Mouse (Mus musculus): ENCODE results near the gene Slc16a3. TPM values are rescaled to one million over a fixed set of nuclear protein-coding genes. Genes with fewer than 3 reads are reported as not detected.

Slc16a3 gene
- polyA plus RNA-seq (2012; rRNA removed) (69.5 and 111 TPM in 2 replicates), polyA plus RNA-seq (2014; fragmentation: Nextera tagmentation; extraction: Ambion mirVana) (36.3 and 36.4 TPM in 2 replicates)

DNA sequence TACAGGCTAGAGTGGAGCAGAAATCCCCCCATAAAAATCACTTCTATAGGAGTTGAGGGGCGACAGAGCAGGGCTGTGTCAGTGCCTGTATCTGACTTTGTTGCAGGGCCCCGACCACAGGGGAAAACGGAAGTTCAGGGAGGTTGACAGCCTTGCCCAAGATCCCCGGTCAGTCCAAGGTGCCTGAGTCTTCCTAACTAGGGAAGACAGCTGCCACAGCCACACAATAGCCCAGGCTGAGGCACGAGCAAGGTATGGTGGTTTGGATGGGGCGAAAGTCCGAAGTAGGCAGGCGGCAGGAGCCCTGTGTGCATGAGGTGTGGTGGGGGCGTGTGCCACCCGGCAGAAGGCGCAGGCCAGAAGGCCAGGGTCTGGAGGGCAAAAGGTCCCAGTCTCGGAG, at the start of gene Slc16a3:
Gene Slc16a3 (plus strand): TSS at position 153 of the 400 bp plus-strand sequence.
- Histone ChIP-seq H3K9me3 (ENCODE audit: control insufficient read depth, low read length) (no peaks in the 10 kb centered on the region), H3K27me3 (ENCODE audit: control insufficient read depth, insufficient read depth, low read length) (no peaks in the 10 kb centered on the region), H3K4me1 (ENCODE audit: control insufficient read depth, insufficient read depth, low read length) (peaks cover 26% of the 10 kb centered on the region), H3K9ac (ENCODE audit: low read depth, low read length, severe bottlenecking) (peak within 1 kb of the TSS; percentile 57), H3K36me3 (ENCODE audit: control insufficient read depth, insufficient read depth, low read length) (peaks cover 5% of the 10 kb centered on the region; the same call in 1 of the 2 replicates), H3K4me2 (replicated peaks; ENCODE audit: low read depth, low read length, severe bottlenecking) (peak within 1 kb of the TSS; percentile 83), H3K27ac (replicated peaks; ENCODE audit: low read depth, low read length) (peak within 1 kb of the TSS; percentile 65), H3K4me3 (replicated peaks; ENCODE audit: low read length) (peak within 1 kb of the TSS; percentile 56)
- no peak for TF ChIP-seq POLR2A (IDR thresholded peaks at IDR 0.05; ENCODE audit: borderline replicate concordance, extremely low read depth, insufficient read depth, insufficient read length)
- 21% methylated on average over 12 of the region's 12 CpGs for WGBS
- no peak for DNase-seq (ENCODE audit: low spot score)
- no peak for ATAC-seq (ENCODE audit: low FRiP score, low read depth)

DNA sequence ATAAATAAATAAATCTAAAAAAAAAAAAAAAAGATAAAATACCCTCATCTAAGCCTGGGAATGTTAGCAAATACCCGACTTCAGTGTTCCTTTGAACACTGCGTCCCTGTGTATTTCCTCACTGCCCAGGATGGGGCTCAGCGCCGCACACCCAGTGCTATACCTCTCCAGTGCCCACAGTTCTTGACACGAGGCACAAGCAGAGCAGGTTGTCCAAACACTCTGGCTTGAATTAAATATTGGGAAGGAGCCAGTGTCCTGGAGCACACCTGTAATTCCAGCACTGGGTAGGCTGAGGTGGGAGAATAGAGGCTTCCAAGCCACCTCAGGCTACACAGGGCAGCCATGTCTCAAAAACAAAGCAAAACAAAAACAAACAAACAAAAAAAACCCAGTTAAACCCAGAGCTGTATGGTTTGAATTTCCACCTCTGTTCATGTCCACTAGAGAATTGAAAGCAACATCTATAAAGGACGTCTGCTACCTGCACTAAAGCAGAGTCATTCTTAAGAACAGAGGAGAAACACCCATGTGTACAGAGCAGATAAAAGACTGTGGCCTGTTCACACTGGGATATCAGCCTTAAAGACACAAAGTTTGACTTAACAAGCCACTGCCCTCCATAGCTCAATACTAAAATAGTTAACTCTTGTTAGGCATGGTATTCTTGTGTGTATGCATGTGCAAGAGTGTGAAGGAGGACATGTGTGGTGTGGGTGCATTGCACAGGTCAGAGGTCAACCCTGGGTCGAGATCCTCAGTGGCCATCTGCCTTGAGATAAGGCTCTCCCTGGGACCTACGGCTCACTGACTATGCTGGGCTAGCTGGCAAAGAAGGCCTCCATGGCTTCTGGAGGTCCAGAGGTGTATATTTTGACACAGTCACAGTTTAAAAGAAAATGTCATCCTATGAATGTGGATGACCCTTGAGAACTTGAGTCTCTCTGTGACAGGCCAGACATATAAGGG, 47.7 kb upstream of the Slc16a3 start:
- H3K4me1 ChIP-seq (ENCODE audit: control insufficient read depth, insufficient read depth, low read length): no peaks in the 10 kb centered on the region
- no peak overlapping the region for H3K4me3 ChIP-seq (replicated peaks; ENCODE audit: low read length)
- ATAC-seq (ENCODE audit: low FRiP score, low read depth) (no peak), DNase-seq (ENCODE audit: low spot score) (no peak)
- peaks cover 27% of the 10 kb centered on the region for H3K36me3 ChIP-seq (ENCODE audit: control insufficient read depth, insufficient read depth, low read length)
- no peaks in the 10 kb centered on the region for H3K27me3 ChIP-seq (ENCODE audit: control insufficient read depth, insufficient read depth, low read length)
- 80% methylated on average over 8 of the region's 8 CpGs for WGBS
- no peak for TF ChIP-seq POLR2A (IDR thresholded peaks at IDR 0.05; ENCODE audit: borderline replicate concordance, extremely low read depth, insufficient read depth, insufficient read length)
- H3K9ac ChIP-seq (ENCODE audit: low read depth, low read length, severe bottlenecking): no peak overlapping the region
- no peak overlapping the region for H3K27ac ChIP-seq (replicated peaks; ENCODE audit: low read depth, low read length)
- no peak overlapping the region for H3K4me2 ChIP-seq (replicated peaks; ENCODE audit: low read depth, low read length, severe bottlenecking)
- no peaks in the 10 kb centered on the region for H3K9me3 ChIP-seq (ENCODE audit: control insufficient read depth, low read length)

DNA sequence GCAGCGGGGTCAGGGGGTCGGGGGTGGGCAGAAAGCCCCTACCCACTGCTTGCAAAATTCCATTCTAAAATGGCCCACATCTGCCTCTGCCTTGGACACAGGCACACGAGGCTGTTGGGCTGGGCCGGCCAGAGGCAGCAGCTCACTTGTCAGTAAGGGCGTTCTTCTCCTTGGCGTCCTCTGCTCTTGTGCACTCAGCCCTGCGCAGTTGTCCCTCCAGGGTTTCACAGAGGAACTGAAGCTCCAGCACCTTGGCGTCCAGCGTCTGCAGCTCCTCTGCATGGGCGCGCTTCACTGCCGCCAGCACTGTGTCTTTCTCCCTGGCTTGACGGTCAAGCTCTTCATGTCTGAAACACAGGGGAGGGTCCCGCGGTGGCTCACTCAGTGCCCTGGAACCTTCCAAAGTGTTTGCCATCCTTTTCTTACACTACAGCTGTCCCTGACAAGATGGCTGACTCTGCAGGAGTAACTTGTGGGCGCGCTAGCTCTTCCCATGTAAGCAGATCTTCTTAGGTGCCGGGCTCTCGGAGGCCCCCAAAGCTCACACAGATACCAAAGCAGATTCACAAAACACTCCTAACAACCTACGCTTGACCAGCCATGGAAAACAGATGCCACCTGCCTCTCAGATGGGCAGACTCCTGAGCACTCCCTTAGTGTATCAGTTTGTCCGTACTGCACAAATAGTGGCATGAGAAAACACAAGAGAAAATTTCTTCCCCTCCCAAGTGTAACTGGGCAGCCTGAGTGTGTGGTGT, 46.4 kb upstream of the Slc16a3 start:
- TF ChIP-seq POLR2A (IDR thresholded peaks at IDR 0.05; ENCODE audit: borderline replicate concordance, extremely low read depth, insufficient read depth, insufficient read length): no peak
- WGBS: 79% methylated on average over 21 of the region's 21 CpGs

GRCm38 (mm10) chr11:120902487-120903142, 45.7 kb upstream of the Slc16a3 start:
- no peak overlapping the region for H3K4me2 ChIP-seq (replicated peaks; ENCODE audit: low read depth, low read length, severe bottlenecking)
- H3K9me3 ChIP-seq (ENCODE audit: control insufficient read depth, low read length): no peaks in the 10 kb centered on the region
- ATAC-seq (ENCODE audit: low FRiP score, low read depth) (no peak), DNase-seq (ENCODE audit: low spot score) (no peak)
- H3K27ac ChIP-seq (replicated peaks; ENCODE audit: low read depth, low read length): no peak overlapping the region
- WGBS: 51% methylated on average over 10 of the region's 10 CpGs
- H3K27me3 ChIP-seq (ENCODE audit: control insufficient read depth, insufficient read depth, low read length): no peaks in the 10 kb centered on the region
- no peaks in the 10 kb centered on the region for H3K4me1 ChIP-seq (ENCODE audit: control insufficient read depth, insufficient read depth, low read length)
- H3K4me3 ChIP-seq (replicated peaks; ENCODE audit: low read length): no peak overlapping the region
- peaks cover 20% of the 10 kb centered on the region for H3K36me3 ChIP-seq (ENCODE audit: control insufficient read depth, insufficient read depth, low read length)
- H3K9ac ChIP-seq (ENCODE audit: low read depth, low read length, severe bottlenecking): no peak overlapping the region
- no peak for TF ChIP-seq POLR2A (IDR thresholded peaks at IDR 0.05; ENCODE audit: borderline replicate concordance, extremely low read depth, insufficient read depth, insufficient read length)

More for the DNA sequence above, 46.4 kb upstream of the Slc16a3 start:
- no peaks in the 10 kb centered on the region for H3K4me1 ChIP-seq (ENCODE audit: control insufficient read depth, insufficient read depth, low read length)
- no peak overlapping the region for H3K4me3 ChIP-seq (replicated peaks; ENCODE audit: low read length)
- no peaks in the 10 kb centered on the region for H3K27me3 ChIP-seq (ENCODE audit: control insufficient read depth, insufficient read depth, low read length)
- DNase-seq (ENCODE audit: low spot score): no peak
- no peak overlapping the region for H3K27ac ChIP-seq (replicated peaks; ENCODE audit: low read depth, low read length)
- no peaks in the 10 kb centered on the region for H3K9me3 ChIP-seq (ENCODE audit: control insufficient read depth, low read length)
- no peak for ATAC-seq (ENCODE audit: low FRiP score, low read depth)
- H3K36me3 ChIP-seq (ENCODE audit: control insufficient read depth, insufficient read depth, low read length): peaks cover 19% of the 10 kb centered on the region
- no peak overlapping the region for H3K9ac ChIP-seq (ENCODE audit: low read depth, low read length, severe bottlenecking)
- H3K4me2 ChIP-seq (replicated peaks; ENCODE audit: low read depth, low read length, severe bottlenecking): no peak overlapping the region
